Mouse (Mus musculus) neural tube, embryonic 12.5 days (tissue): ENCODE measurements at regions not wholly inside any gene's neighbourhood (a gene's known extent, or its start where the extent isn't known, plus 50 kb on each side); places are given as distances from the start of the nearest gene placed in this dataset.

ENCODE experiments used
- ATAC-seq: fragments of 200-750 bp; cut with Nextera tagmentation; 2 replicates; pipeline ENCODE4 v1.8.0; 2017; ENCODE audit warnings: low read depth, mild to moderate bottlenecking, moderate TSS enrichment, moderate library complexity; ENCODE audit not compliant: low FRiP score
- H3K27ac ChIP-seq: fragments of 300-500 bp; sonication (generic); 2 replicates; pipeline ENCODE4 v1.5.1; 2016
- H3K27me3 ChIP-seq: fragments of 300-500 bp; sonication (generic); replicated peaks from 2 replicates; pipeline ENCODE4 v1.6.1; 2016; ENCODE audit warnings: mild to moderate bottlenecking
- H3K36me3 ChIP-seq: fragments of 300-500 bp; sonication (generic); 2 replicates; pipeline ENCODE4 v1.6.1; 2016; ENCODE audit warnings: mild to moderate bottlenecking
- H3K4me1 ChIP-seq: fragments of 300-500 bp; sonication (generic); 2 replicates; pipeline ENCODE4 v1.6.1; 2016
- H3K4me2 ChIP-seq: fragments of 300-500 bp; sonication (generic); replicated peaks from 2 replicates; pipeline ENCODE4 v1.6.1; 2016; ENCODE audit warnings: mild to moderate bottlenecking
- H3K4me3 ChIP-seq: fragments of 300-500 bp; sonication (generic); 2 replicates; pipeline ENCODE4 v1.5.1; 2016
- H3K9ac ChIP-seq: fragments of 300-500 bp; sonication (generic); 2 replicates; pipeline ENCODE4 v1.6.1; 2016; ENCODE audit warnings: mild to moderate bottlenecking
- H3K9me3 ChIP-seq: fragments of 300-500 bp; sonication (generic); 2 replicates; pipeline ENCODE4 v1.6.1; 2016; ENCODE audit warnings: mild to moderate bottlenecking
- WGBS: fragments of 180-500 bp; shearing (Covaris S2); methylation state at CpG from one replicate; pipeline ENCODE4 v1.1.7; 2016; 5-methylcytosine and 5-hydroxymethylcytosine counted together

- ATAC-seq, result no peak
- H3K9me3 ChIP-seq, result no peaks in the 10 kb centered on the region
- 70% methylated on average over 1 of the region's 1 CpGs for WGBS
Measured at GRCm38 (mm10) chr15:61415626-61416025, 492.8 kb upstream of the A1bg start.

GRCm38 (mm10) chr15:61411821-61412220, 489.0 kb upstream of the A1bg start:
- no peaks in the 10 kb centered on the region for H3K9me3 ChIP-seq
- H3K4me2 ChIP-seq, result no peak overlapping the region
- 88% methylated on average over 2 of the region's 2 CpGs for WGBS
- H3K4me1 ChIP-seq, result no peaks in the 10 kb centered on the region
- H3K36me3 ChIP-seq, result no peaks in the 10 kb centered on the region
- H3K27ac ChIP-seq, result no peak overlapping the region
- no peak overlapping the region for H3K4me3 ChIP-seq
- no peaks in the 10 kb centered on the region for H3K27me3 ChIP-seq
- H3K9ac ChIP-seq, result no peak overlapping the region
- ATAC-seq, result no peak

More at GRCm38 (mm10) chr15:61415626-61416025, 492.8 kb upstream of the A1bg start:
- no peaks in the 10 kb centered on the region for H3K4me1 ChIP-seq
- no peaks in the 10 kb centered on the region for H3K27me3 ChIP-seq
- H3K4me3 ChIP-seq, result no peak overlapping the region
- no peaks in the 10 kb centered on the region for H3K36me3 ChIP-seq
- H3K9ac ChIP-seq, result no peak overlapping the region
- no peak overlapping the region for H3K27ac ChIP-seq
- H3K4me2 ChIP-seq, result no peak overlapping the region

GRCm38 (mm10) chr15:61410789-61411188, 488.0 kb upstream of the A1bg start:
- Histone ChIP-seq H3K9ac (no peak overlapping the region), H3K27ac (no peak overlapping the region), H3K27me3 (no peaks in the 10 kb centered on the region), H3K4me2 (no peak overlapping the region), H3K9me3 (no peaks in the 10 kb centered on the region), H3K36me3 (no peaks in the 10 kb centered on the region), H3K4me1 (no peaks in the 10 kb centered on the region), H3K4me3 (no peak overlapping the region)
- ATAC-seq, result no peak
- 88% methylated on average over 2 of the region's 2 CpGs for WGBS

GRCm38 (mm10) chr15:61408621-61409020, 485.8 kb upstream of the A1bg start:
- H3K36me3 ChIP-seq, result no peaks in the 10 kb centered on the region
- no peak overlapping the region for H3K9ac ChIP-seq
- no peak overlapping the region for H3K27ac ChIP-seq
- no peak overlapping the region for H3K4me2 ChIP-seq
- no peaks in the 10 kb centered on the region for H3K9me3 ChIP-seq
- no peak overlapping the region for H3K4me3 ChIP-seq
- 97% methylated on average over 1 of the region's 1 CpGs for WGBS
- H3K27me3 ChIP-seq, result no peaks in the 10 kb centered on the region
- H3K4me1 ChIP-seq, result no peaks in the 10 kb centered on the region
- ATAC-seq, result no peak

GRCm38 (mm10) chr15:61400720-61401119, 477.9 kb upstream of the A1bg start:
- H3K9me3 ChIP-seq, result no peaks in the 10 kb centered on the region
- no peak overlapping the region for H3K27ac ChIP-seq
- H3K27me3 ChIP-seq, result no peaks in the 10 kb centered on the region
- no peak overlapping the region for H3K4me2 ChIP-seq
- no peak overlapping the region for H3K9ac ChIP-seq
- no peak for ATAC-seq
- H3K4me1 ChIP-seq, result peaks cover under 1% of the 10 kb centered on the region
- H3K4me3 ChIP-seq, result no peak overlapping the region
- H3K36me3 ChIP-seq, result no peaks in the 10 kb centered on the region

- Histone ChIP-seq H3K27me3 (no peaks in the 10 kb centered on the region), H3K4me1 (peaks cover 7% of the 10 kb centered on the region), H3K9me3 (no peaks in the 10 kb centered on the region), H3K27ac (no peak overlapping the region), H3K4me3 (no peak overlapping the region), H3K36me3 (no peaks in the 10 kb centered on the region), H3K9ac (no peak overlapping the region), H3K4me2 (no peak overlapping the region)
- no peak for ATAC-seq
- 83% methylated on average over 2 of the region's 2 CpGs for WGBS
Measured at GRCm38 (mm10) chr15:61399971-61400370, 477.2 kb upstream of the A1bg start.

GRCm38 (mm10) chr15:61398829-61399228, 476.0 kb upstream of the A1bg start:
- 86% methylated on average over 3 of the region's 3 CpGs for WGBS
- Histone ChIP-seq H3K9me3 (no peaks in the 10 kb centered on the region), H3K4me1 (peaks cover 7% of the 10 kb centered on the region), H3K27ac (no peak overlapping the region), H3K9ac (no peak overlapping the region), H3K4me3 (no peak overlapping the region), H3K36me3 (no peaks in the 10 kb centered on the region), H3K27me3 (no peaks in the 10 kb centered on the region), H3K4me2 (no peak overlapping the region)
- ATAC-seq, result no peak

- no peaks in the 10 kb centered on the region for H3K27me3 ChIP-seq
- H3K4me3 ChIP-seq, result no peak overlapping the region
- H3K9me3 ChIP-seq, result no peaks in the 10 kb centered on the region
- H3K9ac ChIP-seq, result no peak overlapping the region
- no peaks in the 10 kb centered on the region for H3K36me3 ChIP-seq
- H3K4me2 ChIP-seq, result no peak overlapping the region
- no peak for ATAC-seq
- H3K4me1 ChIP-seq, result peaks cover 7% of the 10 kb centered on the region
- 92% methylated on average over 3 of the region's 3 CpGs for WGBS
- no peak overlapping the region for H3K27ac ChIP-seq
Measured at GRCm38 (mm10) chr15:61397061-61397460, 474.2 kb upstream of the A1bg start.

DNA sequence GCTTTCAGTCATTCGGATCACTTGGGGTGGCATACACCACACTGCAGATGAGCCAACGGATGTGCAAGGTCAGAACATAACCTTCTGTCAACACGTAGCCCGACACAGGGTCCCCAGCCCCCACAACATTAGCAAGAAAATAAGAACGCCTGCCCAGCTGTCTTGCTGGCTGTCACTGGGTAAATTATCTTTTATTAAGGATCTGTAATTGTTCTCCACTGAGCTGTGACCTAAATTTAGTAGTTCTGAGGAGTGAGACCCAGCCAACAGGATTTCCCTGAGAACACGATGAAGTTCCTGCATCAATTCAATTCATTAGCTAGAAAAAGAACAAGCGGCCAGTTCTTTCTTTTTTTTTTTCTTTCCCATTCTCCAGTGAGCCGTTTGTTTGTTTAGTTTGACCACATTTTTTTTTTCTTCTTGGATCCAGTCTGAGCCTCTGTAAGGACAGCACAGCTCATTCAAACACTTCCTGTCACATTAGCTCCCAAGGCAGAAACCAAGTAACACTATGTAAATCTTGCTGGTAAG, 472.5 kb upstream of the A1bg start:
- Histone ChIP-seq H3K27ac (no peak overlapping the region), H3K4me2 (no peak overlapping the region), H3K36me3 (no peaks in the 10 kb centered on the region), H3K27me3 (no peaks in the 10 kb centered on the region), H3K4me1 (peaks cover 7% of the 10 kb centered on the region), H3K4me3 (no peak overlapping the region), H3K9ac (no peak overlapping the region), H3K9me3 (no peaks in the 10 kb centered on the region)
- ATAC-seq, result peak; percentile 82
- WGBS, result 20% methylated on average over 8 of the region's 8 CpGs

GRCm38 (mm10) chr15:61380666-61381065, 457.9 kb upstream of the A1bg start:
- Histone ChIP-seq H3K4me2 (no peak overlapping the region), H3K27me3 (no peaks in the 10 kb centered on the region), H3K27ac (no peak overlapping the region), H3K4me3 (no peak overlapping the region), H3K9me3 (no peaks in the 10 kb centered on the region), H3K9ac (no peak overlapping the region), H3K36me3 (no peaks in the 10 kb centered on the region), H3K4me1 (no peaks in the 10 kb centered on the region)
- ATAC-seq, result no peak
- 74% methylated on average over 3 of the region's 3 CpGs for whole genome bisulfite sequencing

DNA sequence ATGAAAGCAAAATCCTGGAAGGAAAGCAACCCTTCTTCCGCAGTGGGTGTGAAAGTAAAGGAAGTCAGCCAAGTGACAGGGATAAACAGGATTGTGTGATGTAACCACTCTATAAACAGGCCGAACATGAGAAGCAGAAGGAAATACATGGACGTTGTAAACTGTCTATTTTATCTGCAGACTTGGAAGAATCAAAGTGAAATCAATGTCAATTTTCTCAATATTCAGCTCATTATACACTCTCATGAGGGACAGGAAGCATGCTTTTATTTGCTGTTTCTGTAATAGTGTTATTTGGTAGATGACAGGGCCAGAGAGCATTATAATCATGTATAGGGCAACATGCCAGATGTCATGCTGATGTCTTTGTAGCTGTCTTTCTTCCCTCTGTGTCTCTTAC, 443.5 kb upstream of the A1bg start:
- no peak for ATAC-seq
- Histone ChIP-seq H3K9me3 (no peaks in the 10 kb centered on the region), H3K9ac (no peak overlapping the region), H3K27me3 (no peaks in the 10 kb centered on the region), H3K36me3 (no peaks in the 10 kb centered on the region), H3K4me2 (no peak overlapping the region), H3K27ac (no peak overlapping the region), H3K4me1 (no peaks in the 10 kb centered on the region), H3K4me3 (no peak overlapping the region)
- WGBS, result 94% methylated on average over 3 of the region's 3 CpGs

- Histone ChIP-seq H3K27ac (no peak overlapping the region), H3K4me2 (no peak overlapping the region), H3K4me3 (no peak overlapping the region), H3K27me3 (no peaks in the 10 kb centered on the region), H3K9me3 (no peaks in the 10 kb centered on the region), H3K4me1 (no peaks in the 10 kb centered on the region), H3K36me3 (no peaks in the 10 kb centered on the region), H3K9ac (no peak overlapping the region)
- 79% methylated on average over 5 of the region's 5 CpGs for WGBS
- ATAC-seq, result no peak
Measured at GRCm38 (mm10) chr15:61365511-61365910, 442.7 kb upstream of the A1bg start.

DNA sequence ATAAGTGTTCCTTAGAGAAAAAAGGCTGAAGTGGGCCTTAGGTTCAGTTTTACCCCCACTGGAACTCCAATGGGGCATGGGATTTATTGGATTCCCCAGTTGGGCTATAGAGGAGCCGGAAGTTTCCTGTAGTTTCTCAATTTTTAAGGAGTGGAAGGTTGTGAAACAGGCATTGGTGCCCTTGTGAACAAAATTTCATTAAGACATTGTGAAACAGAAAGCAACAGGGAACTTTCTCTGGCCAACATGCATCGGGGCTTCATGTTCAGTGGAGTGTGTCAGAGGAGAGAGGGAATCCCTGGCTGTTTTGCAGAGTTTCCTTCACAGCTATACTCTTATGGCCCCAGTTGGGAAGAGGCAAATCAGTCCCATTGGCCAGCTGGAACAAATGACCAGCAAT, 441.6 kb upstream of the A1bg start:
- no peaks in the 10 kb centered on the region for H3K4me1 ChIP-seq
- no peaks in the 10 kb centered on the region for H3K27me3 ChIP-seq
- no peaks in the 10 kb centered on the region for H3K9me3 ChIP-seq
- no peaks in the 10 kb centered on the region for H3K36me3 ChIP-seq
- no peak overlapping the region for H3K4me3 ChIP-seq
- 88% methylated on average over 2 of the region's 2 CpGs for WGBS
- H3K4me2 ChIP-seq, result no peak overlapping the region
- ATAC-seq, result no peak
- no peak overlapping the region for H3K27ac ChIP-seq
- no peak overlapping the region for H3K9ac ChIP-seq
